Mouse (Mus musculus): ENCODE data around the gene Gapdhs.
"Not testable (repeated sequence)": the region's sequence is repeated elsewhere in the genome, so short reads cannot be mapped to it uniquely, and the experiment has no call there.

Gene Gapdhs

GRCm38 (mm10) chr7:30743617-30744016 lies at the start of gene Gapdhs:
Gene Gapdhs (minus strand): TSS chr7:30743681.
- not testable (repeated sequence) for DNase-seq

- no peak for DNase-seq
Observed at GRCm38 (mm10) chr7:30791921-30792320, 48.4 kb upstream of the Gapdhs start.

GRCm38 (mm10) chr7:30790141-30790540 lies 46.7 kb upstream of the Gapdhs start:
- no peak for DNase-seq

- no peak for DNase-seq
Observed at GRCm38 (mm10) chr7:30787377-30788022, 44.0 kb upstream of the Gapdhs start, which contains the start of gene Krtdap. Gene Krtdap (plus strand): TSS chr7:30787896.

- DNase-seq: no peak
Observed at GRCm38 (mm10) chr7:30785721-30786546, 42.5 kb upstream of the Gapdhs start.

- no peak for DNase-seq
Observed at GRCm38 (mm10) chr7:30785154-30785553, 41.7 kb upstream of the Gapdhs start.

- no peak for DNase-seq
Observed at GRCm38 (mm10) chr7:30782658-30783057, 39.2 kb upstream of the Gapdhs start.

GRCm38 (mm10) chr7:30781792-30782191 lies 38.3 kb upstream of the Gapdhs start:
- no peak for DNase-seq

- DNase-seq: no peak
Observed at GRCm38 (mm10) chr7:30777911-30778310, 34.4 kb upstream of the Gapdhs start.

GRCm38 (mm10) chr7:30777081-30777579 lies 33.6 kb upstream of the Gapdhs start:
- DNase-seq: no peak

- no peak for DNase-seq
Observed at GRCm38 (mm10) chr7:30776104-30776503, 32.6 kb upstream of the Gapdhs start.

- no peak for DNase-seq
Observed at GRCm38 (mm10) chr7:30769236-30769635, 25.8 kb upstream of the Gapdhs start.

GRCm38 (mm10) chr7:30766408-30766807 lies 22.9 kb upstream of the Gapdhs start:
- no peak for DNase-seq

GRCm38 (mm10) chr7:30765173-30765572 lies 21.7 kb upstream of the Gapdhs start:
- DNase-seq: no peak

- no peak for DNase-seq
Observed at GRCm38 (mm10) chr7:30763456-30763855, 20.0 kb upstream of the Gapdhs start, which contains the start of gene Dmkn. Gene Dmkn (plus strand): TSS chr7:30763756.

- DNase-seq: no peak
Observed at GRCm38 (mm10) chr7:30761769-30762352, 18.4 kb upstream of the Gapdhs start.

- peak; percentile 55 to 58 for DNase-seq
Observed at GRCm38 (mm10) chr7:30758853-30759252, 15.4 kb upstream of the Gapdhs start.

GRCm38 (mm10) chr7:30757001-30757400 lies 13.5 kb upstream of the Gapdhs start:
- DNase-seq: no peak

- no peak for DNase-seq
Observed at GRCm38 (mm10) chr7:30751086-30751669, 7.7 kb upstream of the Gapdhs start, which contains the start of gene Sbsn. Gene Sbsn (plus strand): TSS chr7:30751471.

GRCm38 (mm10) chr7:30749824-30750606 lies 6.5 kb upstream of the Gapdhs start:
- no peak for DNase-seq

GRCm38 (mm10) chr7:30747525-30748204 lies 4.2 kb upstream of the Gapdhs start:
- DNase-seq: no peak

All from kidney, postnatal 25 days (tissue).